Mouse (Mus musculus): ENCODE results near the gene Bbs10.

Gene Bbs10

GRCm38 (mm10) chr10:111298140-111299098, at the start of gene Bbs10:
Gene Bbs10, plus strand, starts transcription at chr10:111298679.
- DNase-seq (ENCODE audit: low spot score), result peak; percentile 99

DNA sequence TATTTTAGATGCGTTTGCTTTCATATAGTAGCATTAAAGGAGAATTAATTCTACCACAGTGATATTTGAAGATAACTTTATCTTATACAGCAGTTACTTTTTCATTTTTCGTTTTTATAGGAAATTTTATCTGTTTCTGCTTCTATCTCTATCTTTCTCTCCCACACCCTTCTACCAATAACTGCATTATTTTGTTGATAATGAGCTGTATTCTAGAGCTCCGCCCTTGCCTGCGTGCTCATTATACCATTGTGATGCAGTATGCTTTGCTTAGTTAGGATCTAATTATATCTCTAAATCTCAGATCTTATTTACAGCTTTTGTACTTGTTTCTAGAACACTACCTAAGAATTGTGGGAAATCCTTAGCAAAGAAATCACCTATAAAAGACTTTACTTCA, 48.3 kb upstream of the Bbs10 start:
- no peak for DNase-seq (ENCODE audit: low spot score)

DNA sequence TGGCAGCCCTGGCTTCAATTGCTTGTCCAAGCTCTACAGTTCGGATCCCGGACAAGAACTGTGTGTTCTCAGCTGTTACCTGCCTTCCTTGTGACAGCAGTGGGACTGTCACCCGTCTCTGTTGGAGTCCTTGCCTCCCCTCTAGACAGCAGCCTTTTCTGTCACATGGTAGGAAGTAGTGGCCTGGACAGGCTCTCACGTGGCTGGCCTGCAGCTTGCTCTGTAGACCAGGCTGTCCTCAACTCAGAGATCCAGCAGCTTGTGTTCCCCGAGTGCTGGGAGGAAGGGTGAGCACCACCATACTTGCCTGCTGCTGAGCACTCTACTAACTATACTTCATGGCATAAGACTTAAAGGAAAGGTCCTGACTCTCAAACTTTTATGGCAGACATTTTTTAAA, 46.8 kb upstream of the Bbs10 start:
- DNase-seq (ENCODE audit: low spot score), result no peak

DNA sequence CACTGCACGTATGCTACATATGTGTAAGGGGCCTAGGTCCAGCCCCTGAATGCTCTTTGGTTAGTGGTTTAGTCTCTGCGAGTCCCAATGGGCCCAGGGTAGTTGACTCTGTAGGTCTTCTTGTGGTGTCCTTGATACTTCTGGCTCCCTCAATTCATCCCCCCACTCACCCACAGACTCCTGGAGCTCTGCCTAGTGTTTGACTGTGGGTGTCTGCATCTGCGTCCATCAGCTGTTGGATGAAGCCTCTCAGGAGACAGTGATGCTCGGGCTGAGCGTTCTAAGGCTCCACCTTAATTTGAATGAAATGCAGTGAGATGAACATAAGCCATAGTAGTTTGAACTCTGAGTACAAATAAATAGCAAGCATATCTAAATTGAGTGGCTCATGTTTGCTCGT, 43.3 kb upstream of the Bbs10 start:
- no peak for DNase-seq (ENCODE audit: low spot score)

- DNase-seq (ENCODE audit: low spot score), result no peak
Observed at GRCm38 (mm10) chr10:111256156-111256555, 42.3 kb upstream of the Bbs10 start.

- no peak for DNase-seq (ENCODE audit: low spot score)
Observed at GRCm38 (mm10) chr10:111257358-111257757, 41.1 kb upstream of the Bbs10 start.

GRCm38 (mm10) chr10:111258256-111258655, 40.2 kb upstream of the Bbs10 start:
- DNase-seq (ENCODE audit: low spot score), result no peak

- DNase-seq (ENCODE audit: low spot score), result no peak
Observed at GRCm38 (mm10) chr10:111271687-111272086, 26.8 kb upstream of the Bbs10 start.

DNA sequence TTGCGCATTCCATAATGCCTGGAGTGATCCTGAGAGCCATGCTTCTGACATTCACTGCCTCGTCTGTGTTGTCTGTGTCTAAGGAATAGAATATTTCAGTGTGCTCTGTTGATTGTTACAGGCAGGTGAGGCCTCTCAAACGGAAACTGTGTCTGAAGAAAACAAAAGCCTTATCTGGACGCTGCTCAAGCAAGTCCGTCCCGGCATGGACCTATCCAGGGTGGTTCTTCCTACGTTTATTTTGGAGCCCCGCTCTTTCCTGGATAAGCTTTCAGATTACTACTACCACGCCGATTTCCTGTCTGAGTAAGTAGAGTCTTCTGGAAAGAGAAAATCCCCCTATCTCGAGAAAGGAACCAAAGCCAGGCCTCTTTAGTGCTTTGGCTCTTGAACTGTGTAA, 25.6 kb upstream of the Bbs10 start:
- DNase-seq (ENCODE audit: low spot score), result no peak

GRCm38 (mm10) chr10:111273463-111274088, 24.9 kb upstream of the Bbs10 start:
- DNase-seq (ENCODE audit: low spot score), result no peak

DNA sequence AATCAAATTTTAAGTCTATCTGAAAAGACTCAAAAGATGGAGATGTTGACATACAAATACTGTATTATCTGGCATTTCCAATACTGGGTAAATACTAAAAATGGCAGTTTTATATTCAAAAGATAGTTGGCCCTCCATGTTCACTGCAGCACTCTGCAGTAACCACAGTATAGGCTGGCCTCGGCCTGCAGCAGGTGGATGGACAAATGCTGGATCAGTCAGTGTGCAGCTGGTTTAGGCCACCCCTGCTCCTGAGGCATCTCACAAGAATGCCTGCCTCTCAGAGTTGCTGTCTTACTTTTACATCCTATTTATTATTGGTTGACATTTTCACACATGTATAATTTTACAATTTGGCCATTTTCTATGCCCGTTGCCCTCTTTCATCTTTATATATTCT, 22.7 kb upstream of the Bbs10 start:
- DNase-seq (ENCODE audit: low spot score), result no peak

DNA sequence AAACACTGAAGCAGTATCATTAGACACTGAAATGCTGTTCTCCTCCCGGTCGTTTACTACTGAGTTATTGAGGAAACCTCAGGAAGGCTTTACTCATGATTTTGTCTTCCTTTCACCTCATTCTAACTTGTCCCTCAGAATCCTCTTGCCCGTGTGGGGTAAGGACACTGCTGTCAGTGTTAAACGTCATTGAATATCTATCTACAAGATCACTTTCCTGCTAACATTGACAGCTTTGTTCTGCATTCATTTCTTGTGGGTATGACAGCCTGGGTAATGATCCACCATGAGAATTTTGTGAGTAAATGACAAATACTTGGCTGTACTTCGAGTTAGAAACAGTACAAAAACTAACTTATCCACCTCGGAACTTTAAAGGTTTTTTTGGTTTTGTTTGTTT, 848 bp upstream of the Bbs10 start:
- DNase-seq (ENCODE audit: low spot score), result peak; percentile 10

DNA sequence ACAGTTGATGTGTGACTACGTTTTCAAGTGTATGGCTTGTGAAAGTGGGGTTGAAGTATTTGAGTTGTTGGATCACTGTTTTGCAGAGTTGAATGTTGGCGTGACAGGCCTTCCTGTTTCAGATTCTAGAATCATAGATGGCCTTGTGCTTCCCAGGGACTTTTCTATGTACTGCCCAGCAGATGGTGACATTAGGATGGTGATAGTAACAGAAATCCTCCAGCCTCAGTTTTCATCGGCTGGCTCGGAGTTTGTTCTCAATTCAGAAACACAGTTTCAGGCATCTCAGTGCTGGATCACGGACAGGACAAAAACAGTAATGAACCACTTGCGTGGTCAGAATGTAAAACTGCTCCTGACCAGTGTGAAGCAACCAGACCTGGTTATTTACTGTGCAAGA, 1.1 kb downstream of the Bbs10 start:
- peak; percentile 50 for DNase-seq (ENCODE audit: low spot score)

DNA sequence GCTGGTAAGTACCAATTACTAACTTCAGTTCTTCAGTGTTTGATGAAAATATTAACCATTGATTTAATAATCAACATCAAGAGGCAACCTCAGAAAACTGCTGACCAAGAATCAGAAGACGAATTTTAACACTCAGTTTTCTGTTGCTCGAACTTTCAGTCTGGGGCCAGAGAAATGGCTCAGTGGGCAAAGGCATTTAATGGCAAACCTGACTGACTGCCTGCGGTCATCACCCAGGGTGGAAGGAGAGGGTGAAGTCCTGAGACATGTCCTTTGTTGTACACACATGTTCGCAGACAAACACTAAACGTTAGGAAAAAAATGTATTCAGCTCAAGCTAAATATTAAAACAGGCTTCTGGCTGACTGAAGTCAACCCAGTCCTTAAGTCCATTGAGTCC, 2.6 kb downstream of the Bbs10 start:
- no peak for DNase-seq (ENCODE audit: low spot score)

GRCm38 (mm10) chr10:111302486-111302885, 4.0 kb downstream of the Bbs10 start:
- DNase-seq (ENCODE audit: low spot score), result no peak

GRCm38 (mm10) chr10:111308850-111309501, 10.5 kb downstream of the Bbs10 start:
- DNase-seq (ENCODE audit: low spot score), result no peak

- DNase-seq (ENCODE audit: low spot score), result no peak
Observed at GRCm38 (mm10) chr10:111313282-111313681, 14.8 kb downstream of the Bbs10 start.

DNA sequence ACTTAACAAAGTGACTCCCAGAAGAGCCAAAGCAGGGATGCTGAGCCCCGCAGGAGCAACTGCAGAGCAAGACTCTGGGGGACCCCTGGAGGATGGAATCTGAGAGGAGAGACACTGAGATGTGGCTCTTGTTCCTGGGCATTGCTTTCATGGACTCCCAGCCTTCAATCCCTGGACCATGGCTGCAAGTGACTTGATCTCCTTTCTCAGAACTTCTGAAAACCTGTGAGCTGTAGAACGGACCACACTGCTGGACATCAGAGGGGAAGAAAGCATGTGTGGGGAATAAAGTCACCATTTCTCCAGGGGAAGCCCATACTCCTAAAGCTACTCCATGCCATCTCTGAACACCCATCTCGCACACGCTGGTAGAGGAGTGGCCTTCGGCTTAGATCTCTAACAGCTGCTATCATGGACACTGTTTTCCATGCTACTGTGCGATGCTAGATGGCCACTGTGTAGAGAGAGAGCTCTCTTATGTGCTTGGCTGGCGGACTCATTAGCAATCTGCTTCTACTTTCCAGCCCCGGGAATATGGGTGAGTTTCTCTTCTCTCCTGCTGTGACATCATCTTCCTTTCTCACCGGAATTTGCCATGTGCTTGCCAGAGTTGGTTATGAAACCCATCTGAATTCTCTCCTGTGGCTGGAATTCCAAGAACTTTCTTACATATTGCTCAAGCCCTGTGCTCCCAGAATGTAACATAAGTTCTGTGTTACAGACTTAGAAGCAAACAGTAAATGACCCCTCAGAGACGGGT, 16.3 kb downstream of the Bbs10 start:
- no peak for DNase-seq (ENCODE audit: low spot score)

DNA sequence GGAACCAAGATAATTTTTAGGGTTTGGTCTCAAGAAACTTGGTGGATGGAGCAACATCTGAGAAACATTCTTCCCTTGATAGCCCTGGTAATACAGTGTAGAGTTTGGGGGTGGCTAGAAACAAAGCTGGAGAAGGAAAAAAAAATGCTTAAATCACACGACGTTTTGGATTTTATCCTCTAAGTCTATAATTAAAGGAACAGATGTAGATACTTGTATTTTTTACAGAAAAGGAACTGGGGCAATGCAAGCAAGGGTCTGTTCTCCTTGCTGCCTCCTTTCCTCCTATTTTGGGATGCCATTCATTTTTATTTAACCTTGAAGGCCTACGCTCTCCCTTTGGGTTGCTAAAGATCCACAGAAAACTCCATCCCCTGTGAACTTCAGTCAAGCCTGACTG, 17.5 kb downstream of the Bbs10 start:
- no peak for DNase-seq (ENCODE audit: low spot score)

GRCm38 (mm10) chr10:111318021-111318420, 19.5 kb downstream of the Bbs10 start:
- peak; percentile 35 for DNase-seq (ENCODE audit: low spot score)

- no peak for DNase-seq (ENCODE audit: low spot score)
Observed at GRCm38 (mm10) chr10:111318805-111319500, 20.5 kb downstream of the Bbs10 start.

DNA sequence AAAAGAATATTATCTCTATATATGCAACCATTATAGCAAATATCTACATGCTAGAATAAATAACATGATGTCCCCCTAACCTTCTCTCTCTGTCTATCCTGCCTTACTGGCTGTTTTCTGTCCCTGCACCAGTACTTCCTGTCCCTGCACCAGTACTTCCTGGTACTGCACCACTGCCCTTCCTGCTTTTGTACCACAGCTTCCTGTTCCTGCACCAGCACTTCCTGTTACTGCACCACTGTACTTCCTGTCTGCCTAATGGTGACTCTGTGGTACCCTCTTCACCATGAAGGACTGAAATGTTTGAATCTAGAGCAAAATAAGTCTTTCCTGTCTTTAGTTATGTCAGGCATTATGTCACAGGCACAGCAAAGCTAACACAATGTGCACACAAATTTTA, 22.1 kb downstream of the Bbs10 start:
- DNase-seq (ENCODE audit: low spot score), result no peak

All from MN1 (cell line).